Mouse (Mus musculus) thymus, adult 2 months (tissue): ENCODE data around the gene Atg4b. TPM values are rescaled to one million over a fixed set of nuclear protein-coding genes. Genes with fewer than 3 reads are reported as not detected.
A peak's percentile ranks its signal among the peaks of the same experiment; 100 is the strongest.

Source experiments
- DNase-seq: peaks from one replicate; pipeline ENCODE4 v3.0.0; 2021
- H3K27ac ChIP-seq: fragments of 200-500 bp; 2 replicates; pipeline ENCODE4 v1.5.1; 2012; ENCODE audit warnings: low read length, control low read depth; ENCODE audit not compliant: control insufficient read depth, insufficient read depth
- H3K27me3 ChIP-seq: fragments of 200-500 bp; 2 replicates; pipeline ENCODE4 v1.6.1; 2012; ENCODE audit warnings: mild to moderate bottlenecking, low read length, moderate library complexity, mixed read lengths; ENCODE audit not compliant: control insufficient read depth, insufficient read depth
- H3K36me3 ChIP-seq: fragments of 200-500 bp; 2 replicates; pipeline ENCODE4 v1.6.1; 2012; ENCODE audit warnings: mild to moderate bottlenecking, low read length, moderate library complexity; ENCODE audit not compliant: control insufficient read depth, insufficient read depth
- H3K4me1 ChIP-seq: fragments of 200-500 bp; replicated peaks from 2 replicates; pipeline ENCODE4 v1.6.1; 2012; ENCODE audit warnings: low read length; ENCODE audit not compliant: control insufficient read depth, insufficient read depth
- H3K4me3 ChIP-seq: fragments of 200-500 bp; 2 replicates; pipeline ENCODE4 v1.5.1; 2012; ENCODE audit warnings: mild to moderate bottlenecking, low read length, control low read depth, moderate library complexity; ENCODE audit not compliant: control insufficient read depth, insufficient read depth
- CTCF ChIP-seq: fragments of 200-500 bp; IDR thresholded peaks from 2 replicates; pipeline ENCODE4 v1.5.1; 2012; ENCODE audit warnings: mild to moderate bottlenecking, control low read depth, low read length, moderate library complexity, borderline replicate concordance; ENCODE audit not compliant: control insufficient read depth, poor library complexity, insufficient read depth; ENCODE audit errors: extremely low read depth
- POLR2A ChIP-seq: fragments of 200-500 bp; IDR thresholded peaks from 2 replicates; pipeline ENCODE4 v1.6.1; 2012; ENCODE audit warnings: mild to moderate bottlenecking, low read length, control low read depth, moderate library complexity; ENCODE audit not compliant: control insufficient read depth, poor library complexity, insufficient read depth; ENCODE audit errors: extremely low read depth
- WGBS: fragments of 180-500 bp; shearing (Covaris S2); methylation state at CpG from one replicate; pipeline ENCODE4 v1.1.7; 2018; 5-methylcytosine and 5-hydroxymethylcytosine counted together
- polyA plus RNA-seq: library from polyadenylated mRNA; depleted of rRNA; stranded (reverse); fragments of >200 nt; gene quantifications from 2 replicates; pipeline ENCODE4 v1.2.3, GENCODE M21; 2012

Atg4b gene
- polyA plus RNA-seq, 1 experiment: 75.6 TPM

GRCm38 (mm10) chr1:93735859-93736258 is 15.4 kb upstream of the Atg4b start:
- no peaks in the 10 kb centered on the region for H3K27me3 ChIP-seq
- DNase-seq: no peak
- H3K27ac ChIP-seq: no peak overlapping the region
- no peaks in the 10 kb centered on the region for H3K4me1 ChIP-seq
- 15% methylated on average over 3 of the region's 3 CpGs for WGBS
- H3K36me3 ChIP-seq: no peaks in the 10 kb centered on the region
- H3K4me3 ChIP-seq: no peak overlapping the region
- TF ChIP-seq CTCF: no peak
- TF ChIP-seq POLR2A: no peak

GRCm38 (mm10) chr1:93737711-93738110 is 13.6 kb upstream of the Atg4b start:
- Histone ChIP-seq H3K36me3 (no peaks in the 10 kb centered on the region), H3K4me1 (no peaks in the 10 kb centered on the region), H3K4me3 (no peak overlapping the region), H3K27ac (no peak overlapping the region), H3K27me3 (no peaks in the 10 kb centered on the region)
- WGBS: 95% methylated on average over 5 of the region's 5 CpGs
- TF ChIP-seq POLR2A (no peak), CTCF (no peak)
- DNase-seq: no peak

- no peaks in the 10 kb centered on the region for H3K36me3 ChIP-seq
- no peak overlapping the region for H3K4me3 ChIP-seq
- H3K27ac ChIP-seq: no peak overlapping the region
- TF ChIP-seq CTCF (no peak), POLR2A (no peak)
- H3K4me1 ChIP-seq: no peaks in the 10 kb centered on the region
- no peaks in the 10 kb centered on the region for H3K27me3 ChIP-seq
- no peak for DNase-seq
- 97% methylated on average over 2 of the region's 2 CpGs for WGBS
These were observed 10.6 kb upstream of the Atg4b start for GRCm38 (mm10) chr1:93740671-93741070.

GRCm38 (mm10) chr1:93741987-93742386 is 9.3 kb upstream of the Atg4b start:
- Histone ChIP-seq H3K27ac (no peak overlapping the region), H3K4me3 (no peak overlapping the region), H3K4me1 (no peaks in the 10 kb centered on the region), H3K36me3 (no peaks in the 10 kb centered on the region), H3K27me3 (no peaks in the 10 kb centered on the region)
- 96% methylated on average over 4 of the region's 4 CpGs for WGBS
- DNase-seq: no peak
- no peak for TF ChIP-seq CTCF
- TF ChIP-seq POLR2A: no peak

- no peaks in the 10 kb centered on the region for H3K36me3 ChIP-seq
- H3K4me1 ChIP-seq: no peaks in the 10 kb centered on the region
- no peak overlapping the region for H3K4me3 ChIP-seq
- no peak overlapping the region for H3K27ac ChIP-seq
- DNase-seq: peak; percentile 18
- TF ChIP-seq CTCF: no peak
- TF ChIP-seq POLR2A: no peak
- H3K27me3 ChIP-seq: no peaks in the 10 kb centered on the region
These were observed 8.4 kb upstream of the Atg4b start for GRCm38 (mm10) chr1:93742910-93743309.

GRCm38 (mm10) chr1:93746179-93746578 is 5.1 kb upstream of the Atg4b start:
- peaks cover 6% of the 10 kb centered on the region for H3K36me3 ChIP-seq
- H3K4me1 ChIP-seq: no peaks in the 10 kb centered on the region
- no peak overlapping the region for H3K27ac ChIP-seq
- no peaks in the 10 kb centered on the region for H3K27me3 ChIP-seq
- DNase-seq: no peak
- TF ChIP-seq POLR2A (no peak), CTCF (no peak)
- no peak overlapping the region for H3K4me3 ChIP-seq
- 98% methylated on average over 5 of the region's 5 CpGs for WGBS

GRCm38 (mm10) chr1:93748539-93748938 is 2.8 kb upstream of the Atg4b start:
- TF ChIP-seq CTCF (no peak), POLR2A (no peak)
- Histone ChIP-seq H3K4me3 (no peak overlapping the region), H3K27me3 (no peaks in the 10 kb centered on the region), H3K36me3 (peaks cover 6% of the 10 kb centered on the region), H3K27ac (no peak overlapping the region), H3K4me1 (peaks cover under 1% of the 10 kb centered on the region)
- DNase-seq: no peak
- 88% methylated on average over 1 of the region's 1 CpGs for WGBS
